Mouse (Mus musculus) neural tube, embryonic 14.5 days (tissue): ENCODE measurements around the gene Gm28635. TPM values are rescaled to one million over a fixed set of nuclear protein-coding genes. Genes with fewer than 3 reads are reported as not detected.

ENCODE experiments used
- ATAC-seq: fragments of 200-750 bp; cut with Nextera tagmentation; 2 replicates; pipeline ENCODE4 v1.8.0; 2017; ENCODE audit warnings: low read depth, mild to moderate bottlenecking, moderate TSS enrichment, moderate library complexity
- H3K27ac ChIP-seq: fragments of 300-500 bp; sonication (generic); 2 replicates; pipeline ENCODE4 v1.5.1; 2014; ENCODE audit warnings: low read depth, mild to moderate bottlenecking, control low read depth, low read length, moderate library complexity, mixed read lengths
- H3K27me3 ChIP-seq: fragments of 300-500 bp; sonication (generic); 2 replicates; pipeline ENCODE4 v1.6.1; 2014; ENCODE audit warnings: low read length; ENCODE audit not compliant: control insufficient read depth, insufficient read depth
- H3K36me3 ChIP-seq: fragments of 300-500 bp; sonication (generic); 2 replicates; pipeline ENCODE4 v1.6.1; 2014; ENCODE audit warnings: low read length, mixed read lengths; ENCODE audit not compliant: control insufficient read depth, insufficient read depth
- H3K4me1 ChIP-seq: fragments of 300-500 bp; sonication (generic); 2 replicates; pipeline ENCODE4 v1.6.1; 2014; ENCODE audit warnings: low read length; ENCODE audit not compliant: control insufficient read depth, insufficient read depth
- H3K4me2 ChIP-seq: fragments of 300-500 bp; sonication (generic); 2 replicates; pipeline ENCODE4 v1.6.1; 2014; ENCODE audit warnings: mild to moderate bottlenecking, low read depth, low read length, control low read depth
- H3K4me3 ChIP-seq: fragments of 300-500 bp; sonication (generic); 2 replicates; pipeline ENCODE4 v1.5.1; 2014; ENCODE audit warnings: low read depth, low read length, control low read depth, mixed read lengths
- H3K9ac ChIP-seq: fragments of 300-500 bp; sonication (generic); replicated peaks from 2 replicates; pipeline ENCODE4 v1.6.1; 2014; ENCODE audit warnings: low read depth, mild to moderate bottlenecking, control low read depth, low read length, mixed read lengths
- H3K9me3 ChIP-seq: fragments of 300-500 bp; sonication (generic); 2 replicates; pipeline ENCODE4 v1.6.1; 2016; ENCODE audit warnings: low read length; ENCODE audit not compliant: control insufficient read depth
- WGBS: fragments of 180-500 bp; shearing (Covaris S2); extraction: QIAGEN DNeasy Blood & Tissue Kit; methylation state at CpG from one replicate; pipeline ENCODE4 v1.1.7; 2014; 5-methylcytosine and 5-hydroxymethylcytosine counted together
- polyA plus RNA-seq: library from polyadenylated mRNA; unstranded; fragments of >200 nt; fragmentation: Nextera tagmentation; extraction: Ambion mirVana; gene quantifications from 2 replicates; pipeline ENCODE4 v1.2.1, GENCODE M21; 2014

The Gm28635 gene
- polyA plus RNA-seq, result 0.13 TPM in 1 of 2 replicates, not detected in the other

DNA sequence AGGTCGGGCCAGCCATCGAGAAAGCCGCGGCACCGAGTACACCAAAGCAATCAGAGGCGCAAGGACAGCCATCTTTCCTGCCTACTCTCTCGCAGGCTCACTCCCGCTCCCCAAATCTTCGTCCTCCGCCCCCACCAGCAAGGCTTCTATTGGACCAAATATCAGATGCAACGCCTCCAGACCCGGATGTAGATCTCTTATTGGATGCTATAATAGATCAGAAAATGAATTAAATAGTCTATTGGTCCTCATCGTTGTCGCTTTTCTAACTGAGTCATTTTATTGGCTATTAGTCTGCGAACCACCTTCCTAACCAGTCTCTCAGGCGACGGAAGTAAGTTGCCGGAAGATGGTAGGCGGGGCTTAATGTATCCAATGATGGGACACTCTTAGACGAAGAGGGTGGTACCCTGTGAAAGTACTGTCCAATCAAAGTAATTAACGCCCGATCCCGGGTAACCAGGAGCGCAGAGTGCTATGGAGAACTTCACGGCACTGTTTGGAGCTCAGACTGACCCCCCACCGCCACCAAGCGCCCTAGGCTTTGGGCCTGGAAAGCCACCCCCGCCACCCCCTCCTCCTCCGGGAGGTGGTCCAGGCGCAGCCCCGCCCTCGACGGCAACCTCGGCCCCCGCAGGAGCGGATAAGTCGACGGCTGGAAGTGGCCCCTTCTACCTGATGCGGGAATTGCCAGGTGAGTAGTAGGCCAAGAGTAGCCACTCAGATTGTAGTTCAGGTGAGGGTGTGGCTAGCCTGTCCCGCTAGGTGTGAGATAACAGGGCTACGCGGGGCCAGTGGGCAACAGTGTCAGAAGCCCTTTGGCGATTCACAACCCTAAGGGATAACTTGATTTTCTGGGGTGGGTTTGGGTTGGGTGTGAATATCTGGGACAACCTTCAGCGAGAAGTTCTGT lies at the start of gene Gm28635, which contains the start of gene Med19:
Gene Gm28635 (minus strand): TSS at position 74 of the 913 bp plus-strand sequence.
Gene Med19 (plus strand): TSS at position 435 of the 913 bp plus-strand sequence.
- under 1% methylated on average over 44 of the region's 44 CpGs for WGBS
- H3K4me2 ChIP-seq, result peak within 1 kb of the TSS; percentile 82
- H3K4me1 ChIP-seq, result peaks cover 20% of the 10 kb centered on the region
- H3K9ac ChIP-seq, result peak within 1 kb of the TSS; percentile 74
- peaks cover 16% of the 10 kb centered on the region; the same call in 1 of the 2 replicates for H3K36me3 ChIP-seq
- peak within 1 kb of the TSS; percentile 69 for H3K27ac ChIP-seq
- H3K27me3 ChIP-seq, result no peaks in the 10 kb centered on the region
- peak; percentile 99 for ATAC-seq
- peak within 1 kb of the TSS; percentile 98 for H3K4me3 ChIP-seq
- no peaks in the 10 kb centered on the region for H3K9me3 ChIP-seq

DNA sequence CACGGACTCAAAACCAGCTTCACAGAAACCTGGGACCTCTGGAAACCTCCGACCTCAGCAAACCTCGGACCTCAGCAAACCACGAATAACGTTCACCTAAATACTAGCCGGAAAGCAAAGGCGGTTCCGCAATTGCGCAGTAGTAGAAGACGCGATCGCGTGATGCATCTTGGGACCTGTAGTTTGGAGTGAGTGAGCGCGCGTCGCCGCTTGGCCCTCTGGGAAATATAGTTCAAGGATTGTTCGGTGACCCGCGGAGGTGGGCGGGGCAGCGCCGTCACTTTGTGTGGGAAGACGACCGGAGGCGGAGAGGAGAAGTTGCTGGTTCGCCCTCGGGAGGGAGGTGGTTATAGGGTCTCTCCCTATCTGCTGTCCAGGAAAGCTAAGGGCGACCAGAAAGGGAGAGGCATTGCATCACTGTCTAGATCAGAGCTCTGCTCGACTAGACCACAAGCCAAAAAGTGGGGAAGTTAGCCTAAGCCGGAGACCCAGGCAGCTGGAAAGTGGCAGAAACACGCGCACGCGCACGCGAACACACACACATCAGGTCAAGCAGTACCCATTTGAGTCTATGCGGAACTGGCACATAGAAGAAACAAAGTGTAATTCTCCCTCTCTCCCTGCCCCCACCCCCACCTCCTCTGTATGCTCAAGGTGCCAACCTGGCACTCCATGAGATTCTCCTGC lies 49.5 kb upstream of the Gm28635 start, which contains the start of gene Clp1:
Gene Clp1 (minus strand): TSS at position 179 of the 687 bp plus-strand sequence.
- H3K4me1 ChIP-seq, result peaks cover 18% of the 10 kb centered on the region
- H3K9me3 ChIP-seq, result no peaks in the 10 kb centered on the region
- peak within 1 kb of the TSS; percentile 94 for H3K4me2 ChIP-seq
- under 1% methylated on average over 39 of the region's 39 CpGs for WGBS
- peak within 1 kb of the TSS; percentile 43 for H3K9ac ChIP-seq
- peak within 1 kb of the TSS; percentile 81 for H3K27ac ChIP-seq
- peak; percentile 96 for ATAC-seq
- no peaks in the 10 kb centered on the region for H3K27me3 ChIP-seq
- peaks cover 16% of the 10 kb centered on the region for H3K36me3 ChIP-seq
- peak within 1 kb of the TSS; percentile 55 for H3K4me3 ChIP-seq

DNA sequence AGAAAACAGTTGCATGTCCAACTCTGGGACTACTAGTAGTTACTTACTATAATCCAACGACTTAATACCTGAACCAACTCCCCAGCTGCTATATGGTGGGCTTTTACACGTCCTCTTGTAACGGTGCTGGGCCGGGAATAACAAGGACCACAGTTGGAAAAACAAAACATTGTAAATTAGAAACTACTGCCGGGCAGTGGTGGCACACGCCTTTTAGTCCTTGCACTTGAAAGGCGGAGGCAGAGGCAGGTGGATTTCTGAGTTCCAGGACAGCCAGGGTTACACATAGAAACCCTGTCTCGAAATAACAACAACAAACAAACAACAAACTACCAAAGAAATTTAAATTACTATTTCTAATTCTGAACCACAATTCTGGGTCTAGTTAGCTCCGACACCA lies 48.9 kb upstream of the Gm28635 start:
- peak; percentile 31 for ATAC-seq
- no peaks in the 10 kb centered on the region for H3K27me3 ChIP-seq
- H3K9me3 ChIP-seq, result no peaks in the 10 kb centered on the region
- H3K4me1 ChIP-seq, result peaks cover 18% of the 10 kb centered on the region
- H3K36me3 ChIP-seq, result peaks cover 16% of the 10 kb centered on the region
- H3K4me3 ChIP-seq, result peak overlapping the region; percentile 55
- 3% methylated on average over 9 of the region's 9 CpGs for WGBS
- H3K27ac ChIP-seq, result no peak overlapping the region
- H3K9ac ChIP-seq, result peak overlapping the region; percentile 42; the same call in 1 of the 2 replicates
- peak overlapping the region; percentile 94 for H3K4me2 ChIP-seq

DNA sequence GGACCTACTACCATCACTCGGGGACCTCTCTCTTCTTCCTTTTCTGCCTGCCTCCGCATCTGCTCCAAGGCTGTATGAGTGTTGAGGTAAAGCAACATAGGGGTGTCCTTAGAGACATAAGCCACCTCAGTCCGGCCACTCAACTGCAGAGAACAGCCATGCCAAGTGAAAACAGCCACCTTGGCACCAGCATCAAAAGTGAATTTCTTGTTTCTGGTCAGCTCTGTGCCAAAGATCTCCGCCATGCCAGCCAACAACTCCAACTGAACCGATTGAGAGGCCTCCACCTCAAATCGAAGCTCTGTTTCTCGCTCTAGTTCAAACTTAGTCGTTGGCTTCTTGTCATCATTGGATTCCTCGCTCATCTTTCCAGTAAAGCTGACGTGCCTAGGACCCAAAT lies 47.9 kb upstream of the Gm28635 start:
- Histone ChIP-seq H3K9ac (no peak overlapping the region), H3K9me3 (no peaks in the 10 kb centered on the region), H3K4me2 (no peak overlapping the region), H3K4me1 (peaks cover 18% of the 10 kb centered on the region), H3K27me3 (no peaks in the 10 kb centered on the region), H3K36me3 (peaks cover 16% of the 10 kb centered on the region), H3K27ac (no peak overlapping the region), H3K4me3 (no peak overlapping the region)
- ATAC-seq, result no peak
- WGBS, result 96% methylated on average over 10 of the region's 10 CpGs

GRCm38 (mm10) chr2:84723856-84724255 lies 46.0 kb upstream of the Gm28635 start:
- Histone ChIP-seq H3K36me3 (peaks cover 16% of the 10 kb centered on the region), H3K4me3 (no peak overlapping the region), H3K4me1 (peaks cover 18% of the 10 kb centered on the region), H3K9ac (no peak overlapping the region), H3K27me3 (no peaks in the 10 kb centered on the region), H3K4me2 (no peak overlapping the region), H3K9me3 (no peaks in the 10 kb centered on the region), H3K27ac (no peak overlapping the region)
- ATAC-seq, result no peak
- WGBS, result 95% methylated on average over 14 of the region's 14 CpGs

GRCm38 (mm10) chr2:84721182-84721581 lies 43.3 kb upstream of the Gm28635 start:
- H3K9ac ChIP-seq, result no peak overlapping the region

DNA sequence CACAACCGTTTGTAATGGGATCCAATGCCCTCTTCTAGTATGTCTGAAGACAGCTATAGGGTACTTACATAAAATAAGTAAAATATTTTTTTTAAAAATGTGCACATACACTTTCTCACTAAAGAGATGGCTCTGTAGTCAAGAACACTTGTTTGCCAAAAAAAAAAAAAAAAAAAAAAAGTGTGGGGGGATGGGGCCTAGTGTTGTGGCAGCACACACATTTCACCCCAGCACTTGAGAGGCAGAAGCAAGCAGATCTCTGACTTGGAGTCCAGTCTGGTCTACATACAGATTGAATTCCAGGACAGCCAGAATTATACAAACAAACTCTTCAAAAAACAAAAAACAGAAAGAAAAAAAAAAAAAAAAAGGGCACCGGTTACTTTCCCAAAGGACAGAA lies 42.9 kb upstream of the Gm28635 start:
- Histone ChIP-seq H3K9me3 (no peaks in the 10 kb centered on the region), H3K27me3 (no peaks in the 10 kb centered on the region), H3K4me2 (no peak overlapping the region), H3K4me3 (no peak overlapping the region), H3K36me3 (peaks cover 16% of the 10 kb centered on the region), H3K4me1 (peaks cover 11% of the 10 kb centered on the region; the same call in 1 of the 2 replicates), H3K9ac (no peak overlapping the region), H3K27ac (no peak overlapping the region)
- no peak for ATAC-seq
- WGBS, result 95% methylated on average over 2 of the region's 2 CpGs

More at GRCm38 (mm10) chr2:84721182-84721581, 43.3 kb upstream of the Gm28635 start:
- Histone ChIP-seq H3K36me3 (peaks cover 16% of the 10 kb centered on the region), H3K27me3 (no peaks in the 10 kb centered on the region), H3K27ac (no peak overlapping the region), H3K9me3 (no peaks in the 10 kb centered on the region), H3K4me2 (no peak overlapping the region), H3K4me1 (peaks cover 12% of the 10 kb centered on the region), H3K4me3 (no peak overlapping the region)
- 58% methylated on average over 3 of the region's 3 CpGs for WGBS
- no peak for ATAC-seq

DNA sequence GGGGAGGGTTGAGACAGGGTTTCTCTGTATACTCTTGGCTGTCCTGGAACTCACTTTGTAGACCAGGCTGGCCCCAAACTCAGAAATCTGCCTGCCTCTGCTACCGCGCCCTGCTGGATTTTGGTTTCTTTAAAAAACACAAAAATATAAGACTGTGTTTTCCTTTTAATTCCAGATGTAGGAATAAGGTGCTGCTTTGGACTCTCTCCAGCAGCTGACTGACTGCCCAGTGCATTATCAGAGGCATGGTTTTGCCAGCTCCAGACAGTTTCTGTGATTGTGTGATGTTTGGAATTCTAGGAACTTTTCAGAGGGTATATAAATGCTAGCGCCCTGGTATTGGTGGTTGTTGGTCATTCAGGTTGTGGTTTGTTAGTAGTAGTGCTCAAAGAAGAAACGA lies 39.5 kb upstream of the Gm28635 start:
- no peak overlapping the region for H3K9ac ChIP-seq
- no peak overlapping the region for H3K27ac ChIP-seq
- no peaks in the 10 kb centered on the region for H3K9me3 ChIP-seq
- H3K4me2 ChIP-seq, result no peak overlapping the region
- no peak overlapping the region for H3K4me3 ChIP-seq
- peaks cover 13% of the 10 kb centered on the region; the same call in 1 of the 2 replicates for H3K4me1 ChIP-seq
- H3K36me3 ChIP-seq, result no peaks in the 10 kb centered on the region
- no peaks in the 10 kb centered on the region for H3K27me3 ChIP-seq
- WGBS, result 97% methylated on average over 4 of the region's 4 CpGs
- ATAC-seq, result no peak
